Mouse (Mus musculus) cortical plate, adult 2 months (tissue): Measurements from ENCODE around the gene Dgkz. TPM values are rescaled to one million over a fixed set of nuclear protein-coding genes. Genes with fewer than 3 reads are reported as not detected.

Experiments
- H3K27ac ChIP-seq: fragments of 200-500 bp; 2 replicates; pipeline ENCODE4 v1.5.1; 2012; ENCODE audit warnings: low read length, control low read depth, inconsistent platforms; ENCODE audit not compliant: insufficient read depth
- H3K4me1 ChIP-seq: fragments of 200-500 bp; 2 replicates; pipeline ENCODE4 v1.6.1; 2011; ENCODE audit warnings: low read length; ENCODE audit not compliant: control insufficient read depth, insufficient read depth
- H3K4me3 ChIP-seq: fragments of 200-500 bp; 2 replicates; pipeline ENCODE4 v1.5.1; 2011; ENCODE audit warnings: mild to moderate bottlenecking, low read length, control low read depth; ENCODE audit not compliant: insufficient read depth
- CTCF ChIP-seq: fragments of 200-500 bp; IDR thresholded peaks from 2 replicates; pipeline ENCODE4 v1.5.1; 2011; ENCODE audit warnings: mild to moderate bottlenecking, control low read depth, low read length; ENCODE audit not compliant: insufficient read depth; ENCODE audit errors: extremely low read depth
- POLR2A ChIP-seq: fragments of 200-500 bp; IDR thresholded peaks from 2 replicates; pipeline ENCODE4 v1.6.1; 2011; ENCODE audit warnings: mild to moderate bottlenecking, low read length, control low read depth; ENCODE audit not compliant: insufficient read depth; ENCODE audit errors: extremely low read depth
- polyA plus RNA-seq: library from polyadenylated mRNA; depleted of rRNA; stranded (reverse); fragments of >200 nt; gene quantifications from 2 replicates; pipeline ENCODE4 v1.2.3, GENCODE M21; 2012

Gene Dgkz
- polyA plus RNA-seq, 1 experiment = 550 TPM

GRCm38 (mm10) chr2:91996006-91996405, 20.3 kb upstream of the Dgkz start:
- H3K27ac ChIP-seq = no peak overlapping the region
- TF ChIP-seq POLR2A (no peak), CTCF (no peak)

GRCm38 (mm10) chr2:91993409-91993808, 17.7 kb upstream of the Dgkz start:
- TF ChIP-seq CTCF (no peak), POLR2A (no peak)
- H3K27ac ChIP-seq = no peak overlapping the region
- H3K4me3 ChIP-seq = no peak overlapping the region
- no peaks in the 10 kb centered on the region for H3K4me1 ChIP-seq

More at GRCm38 (mm10) chr2:91996006-91996405, 20.3 kb upstream of the Dgkz start:
- Histone ChIP-seq H3K4me1 (no peaks in the 10 kb centered on the region), H3K4me3 (no peak overlapping the region)

GRCm38 (mm10) chr2:91989750-91990149, 14.1 kb upstream of the Dgkz start:
- TF ChIP-seq POLR2A (no peak), CTCF (no peak)
- Histone ChIP-seq H3K4me3 (no peak overlapping the region), H3K27ac (no peak overlapping the region), H3K4me1 (no peaks in the 10 kb centered on the region)

- TF ChIP-seq CTCF = peak; percentile 96
- TF ChIP-seq POLR2A = no peak
- no peak overlapping the region for H3K27ac ChIP-seq
- H3K4me3 ChIP-seq = no peak overlapping the region
- H3K4me1 ChIP-seq = no peaks in the 10 kb centered on the region
Measured at GRCm38 (mm10) chr2:91987542-91987941, 11.9 kb upstream of the Dgkz start.

GRCm38 (mm10) chr2:91986071-91986470, 10.4 kb upstream of the Dgkz start:
- no peaks in the 10 kb centered on the region for H3K4me1 ChIP-seq
- H3K27ac ChIP-seq = no peak overlapping the region
- TF ChIP-seq CTCF = peak; percentile 59
- TF ChIP-seq POLR2A = no peak
- no peak overlapping the region for H3K4me3 ChIP-seq

- Histone ChIP-seq H3K4me3 (no peak overlapping the region), H3K4me1 (no peaks in the 10 kb centered on the region), H3K27ac (no peak overlapping the region)
- TF ChIP-seq POLR2A (no peak), CTCF (no peak)
Measured at GRCm38 (mm10) chr2:91984906-91985525, 9.4 kb upstream of the Dgkz start.

- no peak overlapping the region for H3K27ac ChIP-seq
- no peaks in the 10 kb centered on the region for H3K4me1 ChIP-seq
- TF ChIP-seq CTCF = no peak
- no peak for TF ChIP-seq POLR2A
- no peak overlapping the region for H3K4me3 ChIP-seq
Measured at GRCm38 (mm10) chr2:91984439-91984838, 8.8 kb upstream of the Dgkz start.

GRCm38 (mm10) chr2:91980830-91981229, 5.2 kb upstream of the Dgkz start:
- H3K4me1 ChIP-seq = no peaks in the 10 kb centered on the region
- TF ChIP-seq POLR2A (no peak), CTCF (no peak)
- H3K4me3 ChIP-seq = no peak overlapping the region
- no peak overlapping the region for H3K27ac ChIP-seq

GRCm38 (mm10) chr2:91980245-91980644, 4.6 kb upstream of the Dgkz start:
- TF ChIP-seq CTCF (no peak), POLR2A (no peak)
- Histone ChIP-seq H3K27ac (no peak overlapping the region), H3K4me3 (no peak overlapping the region), H3K4me1 (no peaks in the 10 kb centered on the region)

- Histone ChIP-seq H3K27ac (no peak overlapping the region), H3K4me3 (no peak overlapping the region), H3K4me1 (no peaks in the 10 kb centered on the region)
- TF ChIP-seq POLR2A (no peak), CTCF (no peak)
Measured at GRCm38 (mm10) chr2:91978547-91978946, 2.9 kb upstream of the Dgkz start.
